Mouse (Mus musculus): ENCODE results near the gene Rpp25.

DNA sequence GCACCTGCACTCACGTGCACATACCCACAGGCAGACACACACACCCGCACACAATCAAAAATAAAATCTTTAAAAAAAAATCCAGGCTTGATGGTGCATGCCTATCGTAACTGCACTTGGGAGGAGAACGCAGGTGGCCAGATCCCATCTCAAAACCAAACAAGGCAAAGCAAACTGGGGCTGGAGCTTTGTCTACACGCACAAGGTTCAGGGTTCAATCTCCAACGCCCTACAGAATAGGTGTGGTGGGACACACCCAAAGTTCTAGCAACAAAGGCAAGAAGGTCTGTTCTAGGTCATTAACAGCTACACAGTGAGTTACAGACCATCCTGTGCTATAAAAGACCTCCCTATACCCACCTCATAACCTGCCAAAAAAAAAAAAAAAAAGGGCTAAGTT, 41.0 kb upstream of the Rpp25 start:
- no peak for TF ChIP-seq CTCF (IDR thresholded peaks at IDR 0.05; ENCODE audit: low read depth, low read length)
- TF ChIP-seq POLR2A (IDR thresholded peaks at IDR 0.05; ENCODE audit: insufficient read depth, low read length), result no peak
- TF ChIP-seq EP300 (IDR thresholded peaks at IDR 0.05; ENCODE audit: insufficient read depth, low read depth, low read length), result no peak
